Mouse (Mus musculus) ES-Bruce4 (cell line): ENCODE results near the gene Slc20a1.

Experiments used
- CTCF ChIP-seq: IDR thresholded peaks from one replicate; pipeline ENCODE4 v1.8.1; 2011; ENCODE audit warnings: low read depth, low read length
- EP300 ChIP-seq: IDR thresholded peaks from 2 replicates; pipeline ENCODE4 v1.6.1; 2011; ENCODE audit warnings: low read depth, low read length; ENCODE audit not compliant: insufficient read depth
- POLR2A ChIP-seq: IDR thresholded peaks from one replicate; pipeline ENCODE4 v1.8.1; 2011; ENCODE audit warnings: low read length; ENCODE audit not compliant: insufficient read depth

- TF ChIP-seq CTCF (no peak), POLR2A (no peak), EP300 (no peak)
Observed at GRCm38 (mm10) chr2:129208181-129208746, 9.7 kb downstream of the Slc20a1 start.
